Mouse (Mus musculus): Measurements from ENCODE around the gene S1pr5.

DNA sequence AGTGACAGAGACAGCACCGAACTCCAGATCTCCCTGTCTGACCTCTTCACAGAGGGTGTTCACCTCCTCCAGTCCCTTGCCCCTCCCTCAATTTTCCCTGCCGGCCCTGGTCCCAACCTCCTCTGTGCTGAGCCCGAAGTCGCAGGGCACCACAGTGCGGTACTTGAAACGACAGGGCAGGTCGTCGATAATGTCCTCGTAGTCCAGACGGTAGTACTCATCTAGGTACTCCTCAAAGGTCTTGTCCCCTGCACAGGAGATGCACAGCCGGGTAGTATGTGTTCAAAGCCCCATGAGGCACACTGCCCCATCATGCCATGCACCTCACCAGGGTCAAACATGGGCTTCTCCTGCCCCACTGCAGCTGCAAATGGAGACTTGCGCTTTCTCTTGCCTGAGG, 27.5 kb upstream of the S1pr5 start:
- TF ChIP-seq CTCF (IDR thresholded peaks at IDR 0.05) (no peak), EP300 (IDR thresholded peaks at IDR 0.05) (no peak)

All from lung, postnatal 0 days (tissue).